Comparison of ENCODE assay signal across 8 mouse cellular contexts in the genomic region with DNA sequence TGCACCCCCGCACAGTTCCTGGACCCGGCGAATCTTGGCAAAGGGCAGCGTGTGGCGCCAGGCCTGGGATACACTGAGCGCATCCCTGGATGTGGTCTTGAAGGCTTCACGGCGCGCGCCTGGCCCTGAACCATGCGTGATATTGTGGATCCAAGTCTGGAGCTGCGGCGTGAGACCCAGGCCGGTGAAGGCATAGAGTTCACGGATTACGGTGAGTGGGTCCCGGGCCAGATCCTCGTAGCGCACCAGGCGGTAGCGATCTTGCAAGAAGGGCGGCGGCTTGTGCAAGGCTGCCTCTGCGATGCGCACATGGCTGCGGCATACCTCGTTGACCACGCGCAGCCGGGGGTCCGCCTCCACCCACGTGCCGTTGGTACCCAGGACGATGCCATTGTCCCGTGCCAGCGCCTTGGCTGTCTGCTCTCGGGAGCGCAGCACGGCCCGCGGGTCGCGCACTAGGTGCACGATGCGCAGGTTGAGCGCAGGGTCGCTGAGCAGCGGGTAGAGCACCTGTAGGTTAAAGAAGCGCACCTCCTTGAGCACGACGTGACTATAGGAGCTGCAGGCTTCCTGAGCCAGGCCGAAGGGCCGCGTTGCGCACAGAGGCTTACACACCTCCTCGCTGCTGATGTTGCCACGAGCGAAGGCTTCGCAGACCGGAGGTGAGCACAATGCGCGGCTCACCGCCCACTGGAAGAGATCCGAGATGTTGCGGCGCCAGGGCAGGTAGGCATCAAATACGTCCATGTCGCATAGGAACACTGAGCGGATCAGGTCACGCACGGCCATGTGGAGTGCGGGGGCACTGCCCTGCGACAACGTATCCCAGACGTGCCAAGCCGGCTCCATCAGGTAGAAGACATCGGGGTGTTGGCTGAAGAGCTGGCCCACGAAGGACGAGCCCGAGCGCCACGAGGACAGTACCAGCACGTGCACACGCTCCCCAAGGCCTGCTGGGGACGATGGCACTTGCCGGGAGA. TPM values are rescaled to one million over a fixed set of nuclear protein-coding genes. Genes with fewer than 3 reads are reported as not detected.
DNase-seq lines count a peak whose midpoint lies in the region; ATAC-seq lines count a peak whose summit lies in the region.

No protein-coding gene starts in this region.

- H3K4me2 ChIP-seq in hindbrain, embryonic 15.5 days: peak overlapping the region; percentile 72
- peak overlapping the region; percentile 51 for H3K4me2 ChIP-seq in neural tube, embryonic 12.5 days (replicated peaks)

- peak; percentile 32 for DNase-seq in left cerebral cortex, postnatal 4 days
- no peak for DNase-seq in left cerebral cortex, adult 9 months (ENCODE audit: low spot score in 2 of 2)
- DNase-seq in cerebellum, postnatal 14 days: peak; percentile 56 to 62
- no peak for DNase-seq in embryo, embryonic 9.5 days (ENCODE audit: extremely low spot score)
- no peak for DNase-seq in adrenal gland, adult 8-10 months
- no peak for DNase-seq in lung, adult 18-20 months

- H3K9me3 ChIP-seq in hindbrain, embryonic 15.5 days: no peaks in the 10 kb centered on the region
- no peaks in the 10 kb centered on the region for H3K9me3 ChIP-seq in neural tube, embryonic 12.5 days

- intact Hi-C loops in left cerebral cortex, postnatal 4 days (cut with DNase I): no loop called here

- WGBS in hindbrain, embryonic 15.5 days: 11% methylated on average over 86 of the region's 86 CpGs
- 11% methylated on average over 86 of the region's 86 CpGs for WGBS in neural tube, embryonic 12.5 days

- H3K4me1 ChIP-seq in hindbrain, embryonic 15.5 days (replicated peaks): peaks cover 11% of the 10 kb centered on the region
- H3K4me1 ChIP-seq in neural tube, embryonic 12.5 days: peaks cover 8% of the 10 kb centered on the region; the same call in 1 of the 2 replicates

- peaks cover 49% of the 10 kb centered on the region for H3K27me3 ChIP-seq in hindbrain, embryonic 15.5 days
- H3K27me3 ChIP-seq in neural tube, embryonic 12.5 days (replicated peaks): peaks cover 43% of the 10 kb centered on the region

- ATAC-seq in hindbrain, embryonic 15.5 days (ENCODE audit: low FRiP score, low read depth): peak; percentile 42
- no peak for ATAC-seq in neural tube, embryonic 12.5 days (ENCODE audit: low FRiP score, low read depth)

- no peaks in the 10 kb centered on the region for H3K36me3 ChIP-seq in hindbrain, embryonic 15.5 days
- H3K36me3 ChIP-seq in neural tube, embryonic 12.5 days: no peaks in the 10 kb centered on the region

- H3K4me3 ChIP-seq in hindbrain, embryonic 15.5 days: peak overlapping the region; percentile 38
- H3K4me3 ChIP-seq in neural tube, embryonic 12.5 days: peak overlapping the region; percentile 20; the same call in 1 of the 2 replicates

- peak overlapping the region; percentile 20; the same call in 1 of the 2 replicates for H3K9ac ChIP-seq in hindbrain, embryonic 15.5 days
- H3K9ac ChIP-seq in neural tube, embryonic 12.5 days: no peak overlapping the region

- H3K27ac ChIP-seq in hindbrain, embryonic 15.5 days (replicated peaks): no peak overlapping the region
- H3K27ac ChIP-seq in neural tube, embryonic 12.5 days: no peak overlapping the region

RNA-seq across cellular contexts. Expression of gene Tmem170, which starts 13.7 kb away (rescaled TPM):
- total RNA-seq in left cerebral cortex, postnatal 4 days (2021): 1 to 10 TPM; 2.6 to 2.9 TPM
- 4.3 and 4.9 TPM in 2 replicates for polyA plus RNA-seq in hindbrain, embryonic 15.5 days (2015; fragmentation: Nextera tagmentation; extraction: Ambion mirVana)
- polyA plus RNA-seq in neural tube, embryonic 12.5 days (2016; fragmentation: Nextera tagmentation; extraction: Ambion mirVana): 6.0 and 7.8 TPM in 2 replicates
- total RNA-seq in adrenal gland, adult 8-10 months (2022): 1 to 10 TPM; 6.4 to 9.1 (median 8.5) TPM

RNA-seq across cellular contexts. Expression of gene Chst5, which starts 20.0 kb away (rescaled TPM):
- 1 to 10 TPM in 1 of 2 experiments, under 1 TPM in 1; 0.89 to 1.0 TPM for total RNA-seq in left cerebral cortex, postnatal 4 days (2021)
- polyA plus RNA-seq in hindbrain, embryonic 15.5 days (2015; fragmentation: Nextera tagmentation; extraction: Ambion mirVana): 3.2 and 4.9 TPM in 2 replicates
- polyA plus RNA-seq in neural tube, embryonic 12.5 days (2016; fragmentation: Nextera tagmentation; extraction: Ambion mirVana): 4.8 and 4.9 TPM in 2 replicates
- total RNA-seq in adrenal gland, adult 8-10 months (2022): not detected

RNA-seq across cellular contexts. Expression of gene Cfdp1, which starts 36.1 kb away (rescaled TPM):
- total RNA-seq in left cerebral cortex, postnatal 4 days (2021): 100 to 1,000 TPM; 110 to 114 TPM
- 201 TPM in 2 replicates for polyA plus RNA-seq in hindbrain, embryonic 15.5 days (2015; fragmentation: Nextera tagmentation; extraction: Ambion mirVana)
- polyA plus RNA-seq in neural tube, embryonic 12.5 days (2016; fragmentation: Nextera tagmentation; extraction: Ambion mirVana): 177 and 201 TPM in 2 replicates
- total RNA-seq in adrenal gland, adult 8-10 months (2022): 10 to 100 TPM; 65.3 to 81.8 (median 72.3) TPM

RNA-seq across cellular contexts. Expression of gene Tmem231, which starts 43.5 kb away (rescaled TPM):
- total RNA-seq in left cerebral cortex, postnatal 4 days (2021): 10 to 100 TPM; 11.6 to 11.9 TPM
- 17.6 and 18.9 TPM in 2 replicates for polyA plus RNA-seq in hindbrain, embryonic 15.5 days (2015; fragmentation: Nextera tagmentation; extraction: Ambion mirVana)
- polyA plus RNA-seq in neural tube, embryonic 12.5 days (2016; fragmentation: Nextera tagmentation; extraction: Ambion mirVana): 15.3 and 16.3 TPM in 2 replicates
- 10 to 100 TPM in 2 of 4 experiments, 1 to 10 TPM in 2; 6.3 to 12.4 (median 9.5) TPM for total RNA-seq in adrenal gland, adult 8-10 months (2022)

RNA-seq across cellular contexts. Expression of gene Gabarapl2, which starts 50.3 kb away (rescaled TPM):
- 100 to 1,000 TPM; 192 to 198 TPM for total RNA-seq in left cerebral cortex, postnatal 4 days (2021)
- polyA plus RNA-seq in hindbrain, embryonic 15.5 days (2015; fragmentation: Nextera tagmentation; extraction: Ambion mirVana): 431 and 452 TPM in 2 replicates
- polyA plus RNA-seq in neural tube, embryonic 12.5 days (2016; fragmentation: Nextera tagmentation; extraction: Ambion mirVana): 377 and 381 TPM in 2 replicates
- 100 to 1,000 TPM; 168 to 223 (median 188) TPM for total RNA-seq in adrenal gland, adult 8-10 months (2022)

Comparison
In these comparisons a context has a peak if more than half of its experiments do, and no peak if none do; other contexts are left out.
1. DNase-seq: peak in left cerebral cortex, postnatal 4 days (single experiment) and cerebellum, postnatal 14 days (2 of 2); none in left cerebral cortex, adult 9 months (0 of 2), embryo, embryonic 9.5 days (single experiment), adrenal gland, adult 8-10 months (single experiment) and lung, adult 18-20 months (0 of 2).